Mouse (Mus musculus) embryo, embryonic 11.5 days (tissue): Measurements from ENCODE around the gene Tsr1.

ENCODE experiments used
- DNase-seq: peaks from one replicate; pipeline ENCODE4 v3.0.0-alpha.2; 2012; ENCODE audit warnings: low read depth, low spot score

Tsr1 gene

DNA sequence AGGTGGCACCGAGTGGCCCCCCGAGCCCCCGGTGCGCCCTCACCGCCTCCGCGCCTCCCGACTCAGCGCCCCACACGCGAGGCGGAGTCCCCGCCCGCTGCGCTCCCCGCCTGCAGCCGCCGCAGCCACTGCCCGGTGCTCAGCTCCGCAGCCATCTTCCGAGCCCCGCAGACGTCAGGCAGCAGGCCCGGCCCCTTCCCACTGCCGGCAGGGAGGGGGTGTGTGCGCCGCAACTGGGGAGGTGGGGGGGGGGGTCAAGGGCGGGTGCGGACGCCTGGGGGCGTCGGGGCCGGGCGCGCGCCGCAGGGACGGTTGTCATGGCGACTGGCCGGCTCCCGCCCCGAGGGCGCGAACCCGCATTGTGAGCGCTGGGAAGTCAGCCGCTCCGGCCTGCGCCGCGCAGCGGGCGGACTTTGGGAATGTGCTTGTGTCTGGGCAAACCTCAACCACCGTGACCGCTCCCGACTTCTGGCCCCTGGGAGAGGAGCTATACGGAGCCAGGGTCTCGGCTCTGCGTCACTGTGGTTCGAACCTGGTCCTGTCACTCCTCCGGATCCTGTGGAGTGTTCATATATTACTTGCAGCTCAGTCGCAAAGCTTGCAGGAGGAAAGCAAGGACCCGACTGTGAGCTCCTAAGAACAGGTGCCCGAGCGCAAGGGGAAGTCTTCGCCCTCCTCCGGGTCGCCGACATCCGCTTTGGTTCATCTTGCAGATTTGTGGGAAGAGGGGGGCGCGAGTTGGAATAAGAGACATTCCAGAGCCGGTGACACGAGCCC lies 782 bp upstream of the Tsr1 start, which contains the start of gene Sgsm2:
TSS of gene Sgsm2 (minus strand) at position 160 of the 777 bp plus-strand sequence.
- peak; percentile 60 for DNase-seq

DNA sequence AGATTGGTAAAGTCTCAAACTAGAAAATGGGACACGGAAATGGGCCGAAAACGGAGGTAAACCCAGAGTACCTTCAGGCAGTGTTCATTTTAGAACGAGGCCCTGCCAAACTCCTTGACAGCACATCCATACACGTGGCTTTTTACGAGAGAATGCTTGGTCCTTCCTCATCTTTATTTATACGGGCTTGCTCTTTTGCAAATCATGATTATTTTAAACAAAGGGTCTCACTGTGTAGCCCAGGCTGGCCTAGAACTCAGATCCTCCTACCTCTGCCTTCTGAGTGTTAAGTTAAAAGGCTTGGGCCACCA lies 601 bp downstream of the Tsr1 start:
- DNase-seq: no peak

GRCm38 (mm10) chr11:74901555-74901954 lies 3.7 kb downstream of the Tsr1 start:
- DNase-seq: no peak

DNA sequence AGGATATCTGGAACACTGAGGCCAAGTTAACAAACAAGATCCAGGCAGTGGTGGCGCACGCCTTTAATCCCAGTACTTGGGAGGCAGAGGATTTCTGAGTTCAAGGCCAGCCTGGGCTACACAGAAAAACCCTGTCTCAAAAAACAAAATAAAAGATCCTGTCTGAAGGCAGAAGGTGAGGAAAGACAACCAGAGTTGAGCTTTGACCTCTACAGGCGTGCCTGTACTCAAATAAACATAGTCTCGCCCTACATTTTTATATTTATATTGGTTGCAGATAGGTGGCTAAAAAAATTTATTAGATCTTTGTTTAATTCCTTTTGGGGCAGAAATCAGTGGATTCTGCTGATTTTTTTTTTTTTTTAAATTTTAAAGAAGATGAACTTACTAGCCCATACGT lies 4.5 kb downstream of the Tsr1 start:
- no peak for DNase-seq

GRCm38 (mm10) chr11:74907850-74908249 lies 10.0 kb downstream of the Tsr1 start:
- no peak for DNase-seq

DNA sequence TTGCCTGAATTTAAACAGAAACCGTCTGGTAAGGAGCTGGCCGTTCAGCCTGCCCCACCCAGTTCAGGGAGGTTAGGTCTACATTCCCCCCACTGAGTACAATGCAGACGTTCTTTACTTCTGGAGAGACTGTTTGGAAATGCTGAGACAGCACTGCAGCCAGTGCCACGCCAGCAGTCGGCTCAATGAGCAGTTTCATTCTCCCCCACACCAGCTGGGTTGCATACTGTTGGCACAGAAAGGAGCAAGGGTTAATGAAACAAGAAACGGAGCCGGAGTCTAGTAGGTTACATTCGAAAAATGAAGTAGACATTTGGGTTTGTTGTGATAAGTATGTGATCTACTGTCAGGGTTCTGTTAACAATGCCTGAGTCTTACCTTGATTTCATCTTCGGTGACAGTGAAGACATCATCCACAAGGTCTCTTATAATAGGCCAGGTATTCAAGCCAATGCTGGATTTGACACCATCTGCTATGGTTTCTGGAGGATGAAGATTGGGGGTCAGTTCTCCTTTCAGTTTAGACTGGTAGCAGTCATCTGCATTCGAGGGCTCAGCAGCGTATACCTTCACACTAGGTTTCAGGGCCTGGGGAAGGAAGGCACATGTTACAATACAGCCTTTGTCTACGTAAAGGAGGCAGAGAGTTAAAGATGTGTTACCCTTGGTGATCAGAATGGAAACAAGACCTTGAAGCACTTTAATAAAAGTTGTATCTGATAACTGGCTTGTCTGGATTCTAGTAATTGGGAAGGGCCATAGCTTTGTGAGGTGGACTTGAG lies 10.9 kb downstream of the Tsr1 start:
- DNase-seq: no peak

- DNase-seq: no peak
These were observed 12.1 kb downstream of the Tsr1 start for GRCm38 (mm10) chr11:74909978-74910377.

DNA sequence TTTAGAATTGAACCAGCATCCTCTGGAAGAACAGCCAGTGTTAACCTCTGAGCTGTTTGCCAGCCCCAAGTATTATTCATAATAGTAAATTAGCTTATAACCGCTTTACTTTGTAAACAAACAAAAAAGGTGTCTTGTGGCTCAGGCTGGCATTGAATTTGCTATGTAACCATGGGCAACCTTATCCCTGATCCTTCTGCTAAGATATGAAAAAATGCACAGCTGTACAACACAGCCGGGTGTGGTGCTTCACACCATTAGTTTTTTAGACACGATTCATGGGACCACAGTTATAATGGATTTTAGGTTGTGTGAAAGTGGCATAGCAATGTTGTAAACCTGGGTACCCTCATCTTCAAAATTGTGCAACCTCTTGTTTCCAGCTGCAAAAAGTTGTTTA lies 14.6 kb downstream of the Tsr1 start:
- DNase-seq: no peak

DNA sequence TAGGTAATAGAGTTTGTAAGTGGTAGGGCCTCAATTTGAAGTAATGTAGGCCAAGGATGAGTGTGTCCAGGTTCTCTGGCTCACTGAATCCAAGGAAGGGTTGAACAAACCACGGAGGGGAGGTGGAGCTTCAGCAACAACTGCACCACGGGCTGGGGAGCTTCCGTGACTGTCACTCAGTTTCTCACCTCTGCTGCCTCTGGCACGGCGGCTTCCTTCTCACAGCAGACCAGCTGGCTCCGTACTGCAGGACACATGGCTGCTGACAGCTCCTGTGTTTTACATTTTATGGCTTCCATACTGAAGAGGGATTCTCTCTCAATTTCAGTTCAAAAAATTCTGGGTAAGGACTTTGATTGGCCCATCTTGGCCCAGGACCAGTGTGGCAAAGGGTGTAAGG lies 21.4 kb downstream of the Tsr1 start:
- DNase-seq: no peak

GRCm38 (mm10) chr11:74924149-74924548 lies 26.3 kb downstream of the Tsr1 start:
- no peak for DNase-seq

GRCm38 (mm10) chr11:74925577-74926387 lies 27.9 kb downstream of the Tsr1 start, which contains the start of the genes Smg6 and Srr:
Gene Smg6 (plus strand): TSS chr11:74925823.
Gene Srr (minus strand): TSS chr11:74925948.
- DNase-seq: peak; percentile 96

DNA sequence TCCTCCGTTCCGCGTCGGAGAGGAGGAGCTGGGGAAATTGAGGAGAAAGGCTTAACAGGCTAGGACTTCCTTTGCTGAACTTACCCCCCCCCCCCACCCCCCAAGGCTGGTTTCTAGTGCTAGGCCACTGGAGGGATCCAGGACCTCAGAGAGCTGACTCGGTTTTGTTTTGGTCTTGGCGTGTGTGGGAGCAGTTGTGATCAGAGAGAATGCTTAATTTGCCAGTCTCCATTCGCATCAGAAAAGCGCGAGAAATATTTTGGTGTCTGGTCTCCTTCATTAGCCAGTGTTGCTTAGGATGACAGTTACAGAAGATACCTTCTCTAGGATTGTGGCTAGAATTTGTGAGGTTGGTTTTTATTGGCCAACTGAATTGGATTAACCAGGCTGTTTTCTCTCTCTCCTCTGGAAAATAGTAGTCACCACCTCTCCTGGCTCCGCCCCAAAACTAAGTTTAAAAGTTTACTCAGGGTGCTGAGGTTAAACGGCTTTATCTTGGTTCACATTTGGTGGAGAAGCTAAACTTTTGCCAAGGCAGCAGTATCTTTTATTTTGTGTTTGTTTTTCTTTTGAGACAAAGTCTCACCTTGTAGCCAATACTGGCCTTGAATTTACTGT lies 28.6 kb downstream of the Tsr1 start:
- no peak for DNase-seq

GRCm38 (mm10) chr11:74927236-74927725 lies 29.4 kb downstream of the Tsr1 start:
- DNase-seq: no peak

GRCm38 (mm10) chr11:74929111-74929510 lies 31.2 kb downstream of the Tsr1 start:
- DNase-seq: no peak

DNA sequence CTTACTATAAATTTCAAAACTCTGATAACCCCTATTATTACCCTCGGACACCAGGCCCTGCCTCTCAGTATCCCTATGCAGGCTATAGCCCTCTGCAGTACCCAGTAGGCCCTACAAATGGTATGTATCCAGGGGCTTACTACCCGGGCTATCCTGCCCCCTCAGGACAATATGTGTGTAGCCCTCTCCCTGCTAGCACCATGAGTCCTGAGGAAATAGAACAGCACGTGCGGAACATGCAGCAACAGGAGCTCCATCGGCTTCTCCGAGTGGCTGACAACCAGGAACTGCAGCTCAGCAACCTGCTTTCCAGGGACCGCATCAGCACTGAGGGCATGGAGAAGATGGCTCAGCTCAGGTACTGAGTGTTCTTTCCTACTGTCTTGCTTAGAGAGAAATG lies 32.5 kb downstream of the Tsr1 start:
- DNase-seq: no peak

DNA sequence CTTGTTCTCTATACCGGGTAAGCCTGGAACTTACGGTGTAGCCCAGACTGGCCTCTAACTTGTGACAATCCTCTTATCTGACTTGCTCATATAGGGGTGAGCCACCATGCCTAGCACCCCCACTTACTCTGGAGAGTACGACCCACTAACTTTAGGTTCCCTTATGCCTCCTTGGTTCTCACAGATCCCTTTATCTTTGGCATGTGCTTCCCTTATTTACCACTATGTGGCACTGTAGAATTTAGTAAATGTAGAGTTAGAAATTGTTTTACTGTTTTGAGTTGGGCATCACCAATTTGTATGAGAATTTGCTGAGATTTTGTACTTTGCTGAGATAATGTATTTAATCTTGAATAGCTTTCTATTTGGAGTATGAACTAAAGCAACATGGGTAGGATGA lies 48.5 kb downstream of the Tsr1 start:
- peak; percentile 34 for DNase-seq

GRCm38 (mm10) chr11:74954901-74955300 lies 57.0 kb downstream of the Tsr1 start:
- no peak for DNase-seq

DNA sequence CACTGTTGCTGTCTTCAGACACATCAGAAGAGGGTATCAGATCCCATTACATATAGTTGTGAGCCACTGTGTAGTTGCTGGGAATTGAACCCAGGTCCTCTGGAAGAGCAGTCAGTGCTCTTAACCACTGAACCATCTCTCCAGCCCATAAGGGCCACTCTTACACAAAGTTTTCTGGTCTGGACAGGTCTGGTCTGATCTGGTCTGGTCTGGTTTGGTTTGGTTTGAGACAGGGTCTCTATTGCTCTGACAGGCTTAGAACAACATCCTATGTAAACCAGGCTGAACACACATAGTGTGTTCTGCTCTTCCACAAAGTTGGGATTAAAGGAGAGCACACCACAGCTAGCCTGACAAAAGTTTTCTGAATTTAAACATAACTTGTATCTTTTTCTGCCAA lies 58.1 kb downstream of the Tsr1 start:
- DNase-seq: no peak

- no peak for DNase-seq
These were observed 59.7 kb downstream of the Tsr1 start for GRCm38 (mm10) chr11:74957600-74957999.
